In the genomic region with DNA sequence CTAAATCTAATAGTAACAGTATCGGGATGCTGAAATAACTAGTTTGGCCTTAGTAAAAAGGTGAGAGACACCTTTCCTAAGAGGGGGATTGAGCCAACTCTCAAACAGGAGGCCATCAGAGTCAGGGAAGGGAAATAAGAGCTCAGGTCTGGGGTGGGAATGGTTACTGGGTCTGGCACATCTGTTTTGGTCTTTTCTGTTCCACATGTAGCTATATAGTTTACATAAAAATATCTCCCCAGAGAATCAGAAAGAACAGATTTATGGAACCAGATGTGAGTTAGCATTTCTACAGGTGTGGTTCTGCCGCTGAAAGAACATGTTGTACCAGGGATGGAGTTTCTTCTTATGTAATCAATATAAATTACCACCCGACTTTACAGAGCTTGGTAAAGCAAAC, we compare ENCODE assay signal across 20 mouse cellular contexts. TPM values are rescaled to one million over a fixed set of nuclear protein-coding genes. Genes with fewer than 3 reads are reported as not detected.
DNase-seq lines count a peak whose midpoint lies in the region; ATAC-seq and TF ChIP-seq lines count a peak whose summit lies in the region.
"Had no signal": no experiment of that assay in that cellular context is flagged by ENCODE, and none has a peak within 500 bp of the region (broad histone marks: within the 10 kb centered on the region; RNA-seq: fewer than 3 reads in every experiment).

No protein-coding gene starts in this region.

- no peak overlapping the region for H3K9ac ChIP-seq in limb, embryonic 11.5 days (ENCODE audit: low read length)
- H3K9ac ChIP-seq in limb, embryonic 12.5 days (replicated peaks) = no peak overlapping the region
- no peak overlapping the region for H3K9ac ChIP-seq in limb, embryonic 14.5 days (ENCODE audit: low read depth, low read length, severe bottlenecking)
- no peak overlapping the region for H3K9ac ChIP-seq in intestine, embryonic 16.5 days (ENCODE audit: low read depth, low read length)
- no peak overlapping the region for H3K9ac ChIP-seq in midbrain, embryonic 14.5 days (replicated peaks; ENCODE audit: low read length)
- H3K9ac ChIP-seq: embryonic facial prominence, embryonic 13.5 days; embryonic facial prominence, embryonic 15.5 days had no signal

- DNase-seq in limb, embryonic 11.5 days (ENCODE audit: low spot score) = peak; percentile 20
- no peak for DNase-seq in limb, embryonic 10.5 days (ENCODE audit: low spot score)
- peak; percentile 26 for DNase-seq in limb, embryonic 14.5 days (ENCODE audit: low spot score)
- no peak for DNase-seq in midbrain, embryonic 14.5 days
- DNase-seq: adrenal gland, adult 2 months; adrenal gland, postnatal 10 days; adrenal gland, postnatal 25 days; cerebellum, adult 11 months; cerebellum, adult 18-20 months; cerebellum, adult 8-10 months; cerebellum, adult 9-11 months; cerebellum, postnatal 14 days; cerebellum, postnatal 36 days; embryo, embryonic 11 days had no signal

- ATAC-seq in limb, embryonic 11.5 days (ENCODE audit: insufficient number of reproducible peaks, low FRiP score, low TSS enrichment, low read depth) = no peak
- ATAC-seq in limb, embryonic 12.5 days (ENCODE audit: insufficient number of reproducible peaks, insufficient read depth, low FRiP score, low TSS enrichment, low read depth) = peak; percentile 58; the same call in 1 of the 2 replicates
- ATAC-seq in limb, embryonic 14.5 days (ENCODE audit: low FRiP score, low read depth) = no peak; the same call in 1 of the 2 replicates
- no peak for ATAC-seq in intestine, embryonic 16.5 days
- no peak for ATAC-seq in midbrain, embryonic 14.5 days (ENCODE audit: low FRiP score, low TSS enrichment)
- ATAC-seq: forebrain, embryonic 14.5 days; forebrain, embryonic 16.5 days had no signal

- WGBS in limb, embryonic 11.5 days = 75% methylated on average over 3 of the region's 3 CpGs
- 87% methylated on average over 3 of the region's 3 CpGs for WGBS in limb, embryonic 10.5 days
- WGBS in limb, embryonic 12.5 days = 38% methylated on average over 3 of the region's 3 CpGs
- WGBS in limb, embryonic 14.5 days = 32% methylated on average over 3 of the region's 3 CpGs
- WGBS in intestine, embryonic 16.5 days = 59% methylated on average over 3 of the region's 3 CpGs
- 91% methylated on average over 3 of the region's 3 CpGs for WGBS in midbrain, embryonic 14.5 days

- no peaks in the 10 kb centered on the region for H3K9me3 ChIP-seq in limb, embryonic 11.5 days (ENCODE audit: control insufficient read depth, low read length)
- H3K9me3 ChIP-seq in limb, embryonic 10.5 days (replicated peaks) = no peaks in the 10 kb centered on the region
- no peaks in the 10 kb centered on the region for H3K9me3 ChIP-seq in limb, embryonic 12.5 days
- no peaks in the 10 kb centered on the region for H3K9me3 ChIP-seq in limb, embryonic 14.5 days (ENCODE audit: control insufficient read depth, low read length)
- H3K9me3 ChIP-seq in intestine, embryonic 16.5 days (ENCODE audit: control insufficient read depth, low read length) = no peaks in the 10 kb centered on the region
- no peaks in the 10 kb centered on the region for H3K9me3 ChIP-seq in midbrain, embryonic 14.5 days (ENCODE audit: control insufficient read depth, low read length)
- H3K9me3 ChIP-seq: embryonic facial prominence, embryonic 13.5 days; embryonic facial prominence, embryonic 15.5 days had no signal

- H3K4me1 ChIP-seq in limb, embryonic 11.5 days (ENCODE audit: control insufficient read depth, insufficient read depth, low read length) = peaks cover 6% of the 10 kb centered on the region
- H3K4me1 ChIP-seq in limb, embryonic 10.5 days = peaks cover 23% of the 10 kb centered on the region
- peaks cover 47% of the 10 kb centered on the region for H3K4me1 ChIP-seq in limb, embryonic 12.5 days (replicated peaks)
- peaks cover 41% of the 10 kb centered on the region for H3K4me1 ChIP-seq in limb, embryonic 14.5 days (ENCODE audit: control insufficient read depth, insufficient read depth, low read length)
- H3K4me1 ChIP-seq in intestine, embryonic 16.5 days (ENCODE audit: control insufficient read depth, insufficient read depth, low read length) = peaks cover 20% of the 10 kb centered on the region
- H3K4me1 ChIP-seq in midbrain, embryonic 14.5 days (ENCODE audit: control insufficient read depth, insufficient read depth, low read length) = no peaks in the 10 kb centered on the region

- H3K4me2 ChIP-seq in limb, embryonic 11.5 days (ENCODE audit: low read depth, severe bottlenecking) = no peak overlapping the region
- no peak overlapping the region for H3K4me2 ChIP-seq in limb, embryonic 12.5 days
- no peak overlapping the region for H3K4me2 ChIP-seq in limb, embryonic 14.5 days (replicated peaks; ENCODE audit: low read depth, low read length, severe bottlenecking)
- H3K4me2 ChIP-seq in intestine, embryonic 16.5 days (ENCODE audit: low read depth, low read length) = no peak overlapping the region
- H3K4me2 ChIP-seq in midbrain, embryonic 14.5 days (ENCODE audit: low read length) = no peak overlapping the region
- H3K4me2 ChIP-seq: embryonic facial prominence, embryonic 13.5 days; embryonic facial prominence, embryonic 15.5 days had no signal

- H3K27me3 ChIP-seq in limb, embryonic 11.5 days (ENCODE audit: control insufficient read depth, insufficient read depth, low read length) = no peaks in the 10 kb centered on the region
- H3K27me3 ChIP-seq in limb, embryonic 10.5 days (ENCODE audit: low read depth, poor library complexity, severe bottlenecking) = no peaks in the 10 kb centered on the region
- H3K27me3 ChIP-seq in limb, embryonic 12.5 days = no peaks in the 10 kb centered on the region
- no peaks in the 10 kb centered on the region for H3K27me3 ChIP-seq in limb, embryonic 14.5 days (ENCODE audit: control insufficient read depth, insufficient read depth, low read length)
- H3K27me3 ChIP-seq in intestine, embryonic 16.5 days (replicated peaks; ENCODE audit: control insufficient read depth, insufficient read depth, low read length) = no peaks in the 10 kb centered on the region
- H3K27me3 ChIP-seq in midbrain, embryonic 14.5 days (ENCODE audit: control insufficient read depth, insufficient read depth, low read length) = no peaks in the 10 kb centered on the region
- H3K27me3 ChIP-seq: embryonic facial prominence, embryonic 13.5 days; embryonic facial prominence, embryonic 15.5 days had no signal

- no peak overlapping the region for H3K4me3 ChIP-seq in limb, embryonic 11.5 days (ENCODE audit: low read depth, low read length)
- no peak overlapping the region for H3K4me3 ChIP-seq in limb, embryonic 10.5 days
- H3K4me3 ChIP-seq in limb, embryonic 12.5 days (replicated peaks) = no peak overlapping the region
- no peak overlapping the region for H3K4me3 ChIP-seq in limb, embryonic 14.5 days (replicated peaks; ENCODE audit: low read length)
- H3K4me3 ChIP-seq in intestine, embryonic 16.5 days (ENCODE audit: low read length) = no peak overlapping the region
- no peak overlapping the region for H3K4me3 ChIP-seq in midbrain, embryonic 14.5 days (replicated peaks; ENCODE audit: low read depth, low read length)
- H3K4me3 ChIP-seq: embryonic facial prominence, embryonic 13.5 days; embryonic facial prominence, embryonic 15.5 days had no signal

- TF ChIP-seq POLR2A in limb, embryonic 14.5 days (IDR thresholded peaks at IDR 0.05; ENCODE audit: borderline replicate concordance, extremely low read depth, insufficient read depth, insufficient read length) = no peak

- no peak overlapping the region for H3K27ac ChIP-seq in limb, embryonic 11.5 days (replicated peaks; ENCODE audit: low read depth, low read length)
- no peak overlapping the region for H3K27ac ChIP-seq in limb, embryonic 10.5 days
- H3K27ac ChIP-seq in limb, embryonic 12.5 days = no peak overlapping the region
- no peak overlapping the region for H3K27ac ChIP-seq in limb, embryonic 14.5 days (replicated peaks; ENCODE audit: low read depth, low read length)
- H3K27ac ChIP-seq in intestine, embryonic 16.5 days (ENCODE audit: low read length) = no peak overlapping the region
- H3K27ac ChIP-seq in midbrain, embryonic 14.5 days (replicated peaks; ENCODE audit: low read depth, low read length) = no peak overlapping the region
- H3K27ac ChIP-seq: embryonic facial prominence, embryonic 13.5 days; embryonic facial prominence, embryonic 15.5 days had no signal

- H3K36me3 ChIP-seq in limb, embryonic 11.5 days (ENCODE audit: control insufficient read depth, insufficient read depth, low read length) = no peaks in the 10 kb centered on the region
- no peaks in the 10 kb centered on the region for H3K36me3 ChIP-seq in limb, embryonic 10.5 days
- H3K36me3 ChIP-seq in limb, embryonic 12.5 days = no peaks in the 10 kb centered on the region
- H3K36me3 ChIP-seq in limb, embryonic 14.5 days (ENCODE audit: control insufficient read depth, insufficient read depth, low read length) = no peaks in the 10 kb centered on the region
- H3K36me3 ChIP-seq in intestine, embryonic 16.5 days (ENCODE audit: control insufficient read depth, insufficient read depth, low read length) = no peaks in the 10 kb centered on the region
- H3K36me3 ChIP-seq in midbrain, embryonic 14.5 days (ENCODE audit: control insufficient read depth, insufficient read depth, low read length) = no peaks in the 10 kb centered on the region
- H3K36me3 ChIP-seq: embryonic facial prominence, embryonic 15.5 days had no signal

RNA-seq across cellular contexts. Expression of a gene that starts 17.1 kb away (rescaled TPM):
- polyA plus RNA-seq in limb, embryonic 11.5 days (2014; fragmentation: Nextera tagmentation; extraction: Ambion mirVana) = 155 and 167 TPM in 2 replicates
- 89.4 and 131 TPM in 2 replicates for polyA plus RNA-seq in limb, embryonic 10.5 days (2016; fragmentation: Nextera tagmentation; extraction: Ambion mirVana)
- polyA plus RNA-seq in limb, embryonic 12.5 days (2016; fragmentation: Nextera tagmentation; extraction: Ambion mirVana) = 213 and 222 TPM in 2 replicates
- 104 and 127 TPM in 2 replicates for polyA plus RNA-seq in limb, embryonic 14.5 days (2012; rRNA removed)
- 231 and 262 TPM in 2 replicates for polyA plus RNA-seq in limb, embryonic 14.5 days (2014; fragmentation: Nextera tagmentation; extraction: Ambion mirVana)
- 283 and 336 TPM in 2 replicates for polyA plus RNA-seq in intestine, embryonic 16.5 days (2015; fragmentation: Nextera tagmentation; extraction: Ambion mirVana)
- 26.9 and 50.0 TPM in 2 replicates for polyA plus RNA-seq in midbrain, embryonic 14.5 days (2014; fragmentation: Nextera tagmentation; extraction: Ambion mirVana)

Comparison
In these comparisons a context has a peak if more than half of its experiments do, and no peak if none do; other contexts are left out.
1. DNase-seq: peak in limb, embryonic 11.5 days (single experiment) and limb, embryonic 14.5 days (single experiment); none in limb, embryonic 10.5 days (single experiment) and midbrain, embryonic 14.5 days (single experiment).